Mouse (Mus musculus) heart, embryonic 15.5 days (tissue): ENCODE data around the gene Tmem19. TPM values are rescaled to one million over a fixed set of nuclear protein-coding genes. Genes with fewer than 3 reads are reported as not detected.
A peak's percentile ranks its signal among the peaks of the same experiment; 100 is the strongest.

ENCODE experiments used
- ATAC-seq: fragments of 200-750 bp; cut with Nextera tagmentation; replicated peaks from 2 replicates; pipeline ENCODE4 v1.8.0; 2017; ENCODE audit warnings: low read depth, moderate TSS enrichment; ENCODE audit not compliant: insufficient number of reproducible peaks, insufficient read depth, low FRiP score
- H3K27ac ChIP-seq: fragments of 300-500 bp; sonication (generic); 2 replicates; pipeline ENCODE4 v1.5.1; 2015; ENCODE audit warnings: mild to moderate bottlenecking, inconsistent platforms
- H3K27me3 ChIP-seq: fragments of 300-500 bp; sonication (generic); 2 replicates; pipeline ENCODE4 v1.6.1; 2015; ENCODE audit warnings: inconsistent platforms
- H3K36me3 ChIP-seq: fragments of 300-500 bp; sonication (generic); 2 replicates; pipeline ENCODE4 v1.6.1; 2015; ENCODE audit warnings: mild to moderate bottlenecking, inconsistent platforms
- H3K4me1 ChIP-seq: fragments of 300-500 bp; sonication (generic); replicated peaks from 2 replicates; pipeline ENCODE4 v1.6.1; 2015; ENCODE audit warnings: inconsistent platforms
- H3K4me2 ChIP-seq: fragments of 300-500 bp; sonication (generic); 2 replicates; pipeline ENCODE4 v1.6.1; 2015; ENCODE audit warnings: inconsistent platforms, mild to moderate bottlenecking, moderate library complexity
- H3K4me3 ChIP-seq: fragments of 300-500 bp; sonication (generic); 2 replicates; pipeline ENCODE4 v1.5.1; 2015; ENCODE audit warnings: mild to moderate bottlenecking, inconsistent platforms
- H3K9ac ChIP-seq: fragments of 300-500 bp; sonication (generic); 2 replicates; pipeline ENCODE4 v1.6.1; 2015; ENCODE audit warnings: mild to moderate bottlenecking, inconsistent platforms
- H3K9me3 ChIP-seq: fragments of 300-500 bp; sonication (generic); replicated peaks from 2 replicates; pipeline ENCODE4 v1.6.1; 2016; ENCODE audit warnings: inconsistent platforms
- WGBS: fragments of 180-500 bp; shearing (Covaris S2); methylation state at CpG from one replicate; pipeline ENCODE4 v1.1.7; 2015; ENCODE audit warnings: mixed read lengths; 5-methylcytosine and 5-hydroxymethylcytosine counted together
- polyA plus RNA-seq: library from polyadenylated mRNA; unstranded; fragments of >200 nt; fragmentation: Nextera tagmentation; extraction: Ambion mirVana; gene quantifications from 2 replicates; pipeline ENCODE4 v1.2.1, GENCODE M21; 2015

The Tmem19 gene
- 18.0 and 20.9 TPM in 2 replicates for polyA plus RNA-seq

DNA sequence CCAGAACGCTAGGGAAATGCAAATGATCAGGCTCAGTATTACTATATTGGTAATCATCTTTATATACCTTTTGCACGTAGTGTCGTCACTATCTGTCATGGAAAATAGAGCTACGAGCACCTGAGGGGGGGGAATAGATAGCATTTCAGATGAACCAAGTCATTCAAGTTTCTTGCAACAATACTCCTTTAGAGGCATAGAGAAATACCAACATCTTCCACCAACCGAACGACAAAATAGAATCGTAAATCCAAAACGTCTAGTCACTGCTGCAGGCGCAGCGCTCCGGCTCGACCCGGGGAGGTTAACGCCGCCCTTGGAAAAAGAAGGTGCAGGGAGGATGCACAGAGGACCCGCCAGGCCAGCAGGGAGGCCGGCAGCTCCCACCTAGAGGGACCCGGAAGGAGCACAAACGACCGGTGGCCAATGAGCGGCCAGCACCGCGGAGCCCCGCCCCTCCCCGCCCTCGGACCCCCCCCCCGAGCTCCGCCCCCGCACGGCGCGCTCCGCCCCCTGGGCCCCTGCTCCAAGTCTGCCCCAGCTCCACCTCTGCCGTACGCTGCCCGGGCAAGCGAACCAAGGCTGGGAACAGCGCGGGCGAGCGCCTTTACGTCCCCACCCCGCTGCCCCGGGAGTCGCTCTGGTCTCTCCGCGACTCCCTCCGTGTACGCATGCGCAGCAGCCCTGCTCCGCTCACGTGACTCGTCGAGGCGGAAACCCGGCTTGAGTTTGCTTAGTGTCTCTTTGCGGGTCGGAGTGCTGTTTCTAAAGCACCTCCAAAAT, at the start of gene Tmem19:
Tmem19 (minus strand) TSS at position 662 of the 783 bp plus-strand sequence.
- Histone ChIP-seq H3K27ac (peak within 1 kb of the TSS; percentile 97), H3K36me3 (peaks cover 4% of the 10 kb centered on the region; the same call in 1 of the 2 replicates), H3K4me1 (peaks cover 15% of the 10 kb centered on the region), H3K27me3 (no peaks in the 10 kb centered on the region), H3K9ac (peak within 1 kb of the TSS; percentile 59), H3K4me3 (peak within 1 kb of the TSS; percentile 71), H3K9me3 (no peaks in the 10 kb centered on the region), H3K4me2 (peak within 1 kb of the TSS; percentile 73)
- ATAC-seq = peak; percentile 99
- WGBS = under 1% methylated on average over 54 of the region's 58 CpGs

DNA sequence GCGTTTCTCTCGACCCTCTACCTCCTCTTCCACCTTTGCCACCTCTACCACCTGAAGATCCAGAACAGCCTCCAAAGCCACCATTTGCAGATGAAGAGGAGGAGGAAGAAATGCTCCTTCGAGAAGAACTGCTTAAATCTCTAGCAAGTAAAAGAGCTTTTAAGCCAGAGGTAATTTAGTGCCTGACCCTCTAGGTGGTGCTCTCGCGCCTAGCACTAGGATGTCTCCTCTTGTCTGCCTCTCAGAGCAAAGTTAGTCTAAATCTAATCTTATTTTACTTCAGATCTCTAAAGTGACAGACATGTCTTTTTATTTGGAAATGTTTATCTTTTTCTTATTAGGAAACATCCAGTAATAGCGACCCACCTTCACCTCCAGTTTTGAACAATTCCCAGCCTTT, 44.1 kb upstream of the Tmem19 start:
- Histone ChIP-seq H3K4me1 (no peaks in the 10 kb centered on the region), H3K27ac (no peak overlapping the region), H3K27me3 (no peaks in the 10 kb centered on the region), H3K36me3 (peaks cover 72% of the 10 kb centered on the region), H3K9ac (no peak overlapping the region), H3K4me3 (no peak overlapping the region), H3K4me2 (no peak overlapping the region), H3K9me3 (no peaks in the 10 kb centered on the region)
- WGBS = 68% methylated on average over 6 of the region's 6 CpGs
- no peak for ATAC-seq

DNA sequence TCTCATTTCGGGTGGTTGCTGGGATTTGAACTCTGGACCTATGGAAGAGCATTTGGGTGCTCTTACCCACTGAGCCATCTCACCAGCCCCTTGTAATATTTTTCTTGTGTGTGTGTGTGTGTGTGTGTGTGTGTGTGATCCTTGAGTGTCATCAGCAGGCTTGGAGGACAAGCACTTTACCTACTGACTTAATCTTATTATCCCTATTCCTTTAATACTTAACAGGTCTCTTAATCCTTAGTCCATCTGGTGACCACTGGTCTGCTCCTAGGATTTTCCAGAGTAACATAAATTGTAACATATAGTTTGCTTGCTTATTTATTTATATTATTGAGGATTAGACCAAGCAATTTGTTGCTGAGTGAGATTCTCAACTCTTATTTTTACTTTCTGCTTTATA, 29.6 kb upstream of the Tmem19 start:
- WGBS = 78% methylated on average over 1 of the region's 1 CpGs
- Histone ChIP-seq H3K9ac (no peak overlapping the region), H3K36me3 (peaks cover 32% of the 10 kb centered on the region)

DNA sequence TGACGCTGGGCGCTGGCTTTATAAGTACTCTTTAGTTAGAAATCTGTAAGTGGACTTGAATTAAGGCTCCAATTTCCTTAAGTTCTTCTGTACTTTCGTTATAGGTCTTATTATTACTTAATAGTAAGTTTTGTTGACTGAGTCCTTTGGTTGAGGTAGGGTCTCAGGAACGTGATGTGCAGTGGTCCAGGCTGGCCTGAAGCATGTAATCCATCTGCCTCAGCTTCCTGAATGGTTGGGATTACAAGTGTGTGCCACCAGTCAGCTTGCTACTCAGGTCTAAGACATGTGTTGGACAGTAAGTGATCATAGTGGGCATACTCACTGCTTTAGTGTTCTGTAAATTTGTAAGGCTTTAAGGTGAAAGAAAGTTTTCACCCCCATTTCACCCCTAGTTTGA, 28.8 kb upstream of the Tmem19 start:
- Histone ChIP-seq H3K27me3 (no peaks in the 10 kb centered on the region), H3K27ac (no peak overlapping the region), H3K4me1 (peaks cover 19% of the 10 kb centered on the region), H3K4me2 (no peak overlapping the region), H3K9me3 (no peaks in the 10 kb centered on the region), H3K9ac (no peak overlapping the region), H3K36me3 (peaks cover 32% of the 10 kb centered on the region), H3K4me3 (no peak overlapping the region)
- ATAC-seq = no peak
- 92% methylated on average over 4 of the region's 4 CpGs for WGBS

More for the DNA sequence above, 29.6 kb upstream of the Tmem19 start:
- Histone ChIP-seq H3K4me1 (peaks cover 16% of the 10 kb centered on the region), H3K4me2 (no peak overlapping the region), H3K27ac (no peak overlapping the region), H3K27me3 (no peaks in the 10 kb centered on the region), H3K4me3 (no peak overlapping the region), H3K9me3 (no peaks in the 10 kb centered on the region)
- ATAC-seq = no peak

DNA sequence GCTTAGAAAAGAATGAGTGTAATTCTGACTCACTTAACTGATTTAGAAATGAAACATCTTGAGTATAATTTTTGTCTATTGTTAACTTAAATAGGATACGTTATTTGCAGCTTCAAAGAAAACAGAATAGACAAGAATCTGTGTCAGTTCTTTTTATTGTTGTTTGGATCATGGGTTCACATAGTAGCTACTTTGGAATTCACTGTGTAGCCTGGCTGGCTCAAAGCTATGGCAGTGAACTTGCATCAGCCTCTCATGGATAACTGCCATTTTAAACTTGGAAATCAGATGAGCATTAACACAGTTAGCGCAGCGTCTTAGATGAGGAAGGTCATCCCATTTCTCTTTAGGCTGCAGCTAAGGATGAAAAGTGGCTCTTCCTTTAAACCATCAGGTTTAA, 25.6 kb upstream of the Tmem19 start:
- Histone ChIP-seq H3K4me1 (peaks cover 22% of the 10 kb centered on the region), H3K9ac (no peak overlapping the region), H3K36me3 (peaks cover 19% of the 10 kb centered on the region), H3K4me3 (no peak overlapping the region), H3K27me3 (no peaks in the 10 kb centered on the region), H3K27ac (no peak overlapping the region), H3K9me3 (no peaks in the 10 kb centered on the region), H3K4me2 (peak overlapping the region; percentile 44)
- ATAC-seq = no peak
- 79% methylated on average over 3 of the region's 3 CpGs for WGBS

DNA sequence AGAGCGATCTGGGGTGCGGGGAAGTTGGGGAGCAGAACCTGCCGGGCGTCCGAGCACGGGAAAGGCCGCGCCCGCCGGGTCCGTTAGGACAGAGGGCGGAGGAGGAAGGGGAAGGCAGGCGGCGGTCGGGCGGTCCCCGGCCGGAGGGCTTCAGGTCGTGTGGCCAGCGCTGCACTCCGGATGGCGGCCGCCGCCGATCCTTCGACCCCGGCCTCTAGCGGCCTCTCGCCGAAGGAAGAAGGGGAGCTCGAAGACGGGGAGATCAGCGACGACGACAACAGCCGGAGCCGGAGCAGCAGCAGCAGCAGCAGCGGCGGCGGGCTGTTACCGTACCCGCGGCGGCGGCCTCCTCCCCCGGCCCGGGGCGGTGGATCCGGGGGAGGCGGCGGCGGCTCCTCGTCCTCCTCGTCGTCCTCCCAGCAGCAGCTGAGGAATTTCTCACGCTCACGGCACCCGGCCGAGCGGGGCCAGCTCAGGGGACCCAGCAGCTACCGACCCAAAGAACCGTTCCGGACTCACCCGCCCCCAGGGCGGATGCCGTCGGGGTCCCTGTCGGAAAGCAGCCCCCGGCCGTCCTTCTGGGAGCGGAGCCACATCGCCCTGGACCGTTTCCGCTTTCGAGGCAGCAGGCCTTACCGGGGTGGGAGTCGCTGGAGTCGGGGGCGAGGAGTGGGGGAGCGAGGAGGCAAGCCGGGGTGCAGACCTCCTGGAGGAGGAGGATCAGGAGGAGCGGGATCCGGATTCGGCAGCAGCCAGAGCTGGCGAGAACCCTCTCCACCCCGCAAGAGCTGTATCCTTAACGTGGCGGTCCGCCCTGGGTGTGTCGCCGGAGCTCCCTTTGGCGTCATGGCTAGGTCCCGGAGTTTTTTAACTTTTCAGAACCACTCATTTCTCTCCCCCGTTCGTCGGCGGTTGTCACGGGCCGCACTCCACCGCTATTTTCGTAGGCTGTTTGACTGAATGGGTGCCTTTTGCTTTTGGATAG, 23.0 kb upstream of the Tmem19 start:
- under 1% methylated on average over 91 of the region's 101 CpGs for WGBS
- no peaks in the 10 kb centered on the region for H3K9me3 ChIP-seq
- peak overlapping the region; percentile 79 for H3K9ac ChIP-seq
- H3K4me1 ChIP-seq = peaks cover 30% of the 10 kb centered on the region
- peak overlapping the region; percentile 93 for H3K4me3 ChIP-seq
- H3K4me2 ChIP-seq = peak overlapping the region; percentile 72
- peak; percentile 6 for ATAC-seq
- H3K36me3 ChIP-seq = peaks cover 8% of the 10 kb centered on the region
- no peaks in the 10 kb centered on the region for H3K27me3 ChIP-seq
- H3K27ac ChIP-seq = peak overlapping the region; percentile 96

DNA sequence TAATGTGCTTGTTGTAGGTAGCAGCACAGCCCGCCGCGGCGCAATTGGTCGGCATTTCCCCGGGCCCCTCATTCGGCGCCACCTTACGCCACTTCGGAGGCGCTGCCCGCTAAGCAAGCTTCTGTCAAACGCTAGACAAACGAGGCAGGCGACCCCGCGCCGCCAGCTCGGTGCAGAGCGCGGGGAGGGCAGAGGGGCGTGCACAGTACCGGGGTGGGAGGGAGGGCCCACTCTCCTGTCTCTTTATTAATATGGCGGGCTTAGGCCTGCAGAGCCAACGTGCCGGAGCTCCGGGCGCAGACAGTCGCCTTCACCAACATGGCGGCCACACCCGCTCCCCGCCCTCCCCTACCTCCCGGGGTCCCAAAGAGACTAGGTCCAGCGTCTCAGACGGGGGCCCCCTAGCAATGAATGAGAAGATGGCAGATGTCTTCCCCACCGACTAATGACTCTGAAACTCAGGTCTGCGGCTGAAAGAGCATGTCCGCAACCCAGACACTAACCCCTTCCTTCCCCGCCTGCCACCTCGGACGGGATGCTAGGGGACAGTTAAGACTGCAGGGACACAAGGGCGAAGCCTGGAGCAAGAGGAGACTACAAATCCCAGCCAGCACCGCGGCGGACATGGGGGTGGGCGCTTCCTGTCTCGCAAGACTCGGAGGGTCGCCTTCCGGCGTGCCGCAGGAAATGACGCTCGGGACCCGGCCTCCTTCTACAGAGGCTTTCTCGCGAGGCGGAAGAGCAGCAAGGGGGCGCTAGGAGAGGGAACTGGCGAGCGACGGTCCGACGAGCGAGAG, 22.1 kb upstream of the Tmem19 start, which contains the start of the genes Thap2 and Zfc3h1:
Thap2 (minus strand) TSS at position 223 of the 797 bp plus-strand sequence.
Zfc3h1 (plus strand) TSS at position 739 of the 797 bp plus-strand sequence.
- peak within 1 kb of the TSS; percentile 96 for H3K27ac ChIP-seq
- peaks cover 5% of the 10 kb centered on the region; the same call in 1 of the 2 replicates for H3K36me3 ChIP-seq
- H3K4me2 ChIP-seq = peak within 1 kb of the TSS; percentile 72
- under 1% methylated on average over 65 of the region's 65 CpGs for WGBS
- peaks cover 30% of the 10 kb centered on the region for H3K4me1 ChIP-seq
- no peaks in the 10 kb centered on the region for H3K9me3 ChIP-seq
- ATAC-seq = peak; percentile 98
- H3K4me3 ChIP-seq = peak within 1 kb of the TSS; percentile 93
- H3K9ac ChIP-seq = peak within 1 kb of the TSS; percentile 80
- H3K27me3 ChIP-seq = no peaks in the 10 kb centered on the region

DNA sequence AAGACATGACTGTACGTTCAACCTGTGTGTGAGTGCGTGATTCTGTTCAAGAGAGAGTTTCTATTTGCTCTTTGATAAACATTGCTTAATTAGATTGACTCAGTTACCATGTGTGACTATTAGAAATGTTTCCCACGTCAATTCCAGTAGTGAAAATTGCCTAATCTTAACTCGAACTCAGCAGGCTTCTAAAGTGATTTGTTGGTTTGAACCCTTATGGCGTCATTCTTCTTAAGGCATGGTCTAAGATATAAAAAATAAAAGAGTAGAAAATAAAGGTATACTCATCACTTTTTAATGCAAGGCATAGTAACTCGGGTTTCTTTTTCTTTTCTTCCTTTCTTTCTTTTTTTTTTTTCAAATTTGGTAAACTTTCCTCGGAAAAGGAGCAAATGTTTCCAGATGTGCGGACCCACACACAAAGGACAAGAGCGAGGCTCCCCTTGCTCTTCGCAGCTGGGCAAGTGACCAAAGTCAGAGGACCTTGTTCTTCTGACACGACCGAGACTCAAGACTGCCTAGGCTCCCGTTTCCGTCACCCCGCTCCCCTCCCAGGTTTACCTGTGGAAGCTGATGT, 21.4 kb upstream of the Tmem19 start:
- H3K36me3 ChIP-seq = no peaks in the 10 kb centered on the region
- no peak for ATAC-seq
- peak overlapping the region; percentile 93 for H3K4me3 ChIP-seq
- H3K27me3 ChIP-seq = no peaks in the 10 kb centered on the region
- 1% methylated on average over 15 of the region's 15 CpGs for WGBS
- peaks cover 30% of the 10 kb centered on the region for H3K4me1 ChIP-seq
- peak overlapping the region; percentile 96 for H3K27ac ChIP-seq
- no peaks in the 10 kb centered on the region for H3K9me3 ChIP-seq
- peak overlapping the region; percentile 60 for H3K4me2 ChIP-seq
- H3K9ac ChIP-seq = peak overlapping the region; percentile 80

DNA sequence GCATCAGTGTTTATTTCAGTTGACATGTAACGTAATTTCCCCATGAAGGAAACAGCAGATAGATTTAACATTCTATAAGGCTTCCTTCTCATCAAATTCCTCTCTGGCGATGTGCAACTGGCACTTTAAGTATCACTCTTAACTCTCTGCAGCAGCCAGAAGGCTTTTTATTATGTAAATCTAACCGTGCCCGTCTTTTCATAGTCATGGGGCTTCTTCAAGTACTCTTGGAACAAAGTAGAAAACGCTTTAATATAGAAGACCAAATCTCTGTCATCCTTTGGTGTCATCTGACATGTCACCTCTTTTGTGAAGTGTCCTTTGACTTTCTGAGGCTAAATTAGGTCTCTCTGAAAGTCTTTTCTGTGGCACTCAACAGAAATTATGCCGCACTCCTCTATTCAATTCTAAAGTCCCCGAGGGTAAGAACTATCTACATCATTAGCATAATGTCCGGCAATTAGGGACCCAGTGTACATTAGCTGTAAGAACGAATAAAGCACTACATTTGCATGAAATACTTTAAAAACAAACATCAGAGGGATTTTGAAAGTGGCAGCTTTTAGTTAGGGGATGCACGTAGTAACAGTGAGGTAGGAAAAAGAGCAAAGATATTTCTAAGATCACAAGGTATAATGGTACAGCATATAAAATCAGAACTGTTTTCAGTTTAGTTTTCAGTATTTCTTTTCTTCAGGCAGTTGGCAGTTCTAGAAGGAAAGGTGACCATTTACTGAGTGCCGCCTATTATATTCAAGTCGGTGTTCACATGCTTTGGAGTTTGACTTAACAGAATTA, 20.7 kb upstream of the Tmem19 start:
- H3K27ac ChIP-seq = peak overlapping the region; percentile 96
- H3K9me3 ChIP-seq = no peaks in the 10 kb centered on the region
- H3K4me1 ChIP-seq = peaks cover 26% of the 10 kb centered on the region
- H3K27me3 ChIP-seq = no peaks in the 10 kb centered on the region
- ATAC-seq = no peak
- WGBS = 36% methylated on average over 12 of the region's 12 CpGs
- H3K4me3 ChIP-seq = peak overlapping the region; percentile 93
- H3K4me2 ChIP-seq = peak overlapping the region; percentile 60
- H3K9ac ChIP-seq = peak overlapping the region; percentile 46
- H3K36me3 ChIP-seq = no peaks in the 10 kb centered on the region
